Mouse (Mus musculus) ES-E14 (cell line): ENCODE results near the gene Apof.

ENCODE experiments used
- CHD2 ChIP-seq: IDR thresholded peaks from 2 replicates; pipeline ENCODE4 v1.6.1; 2014; ENCODE audit warnings: mild to moderate bottlenecking, low read depth, low read length, inconsistent platforms
- HCFC1 ChIP-seq: IDR thresholded peaks from 2 replicates; pipeline ENCODE4 v1.6.1; 2012; ENCODE audit warnings: low read length, inconsistent platforms, borderline replicate concordance; ENCODE audit not compliant: insufficient read depth
- MAFK ChIP-seq: IDR thresholded peaks from 2 replicates; pipeline ENCODE4 v1.6.1; 2014; ENCODE audit warnings: mild to moderate bottlenecking, low read depth, low read length, inconsistent platforms; ENCODE audit not compliant: insufficient read depth
- ZC3H11A ChIP-seq: IDR thresholded peaks from 2 replicates; pipeline ENCODE4 v1.6.1; 2012; ENCODE audit warnings: low read depth, mild to moderate bottlenecking, inconsistent platforms, low read length, borderline replicate concordance
- ZNF384 ChIP-seq: IDR thresholded peaks from 2 replicates; pipeline ENCODE4 v1.6.1; 2012; ENCODE audit warnings: low read depth, low read length, inconsistent platforms

- no peak for TF ChIP-seq ZC3H11A
- TF ChIP-seq HCFC1: no peak
- no peak for TF ChIP-seq ZNF384
- TF ChIP-seq MAFK: no peak
- no peak for TF ChIP-seq CHD2
Observed at GRCm38 (mm10) chr10:128268371-128268770, at the start of gene Apof.
